Mouse (Mus musculus): Measurements from ENCODE around the gene Sox18.
A peak's percentile ranks its signal among the peaks of the same experiment; 100 is the strongest.

Sox18 gene

GRCm38 (mm10) chr2:181671326-181671725, at the start of gene Sox18:
Sox18 (minus strand) TSS chr2:181671640.
- peak; percentile 25 for DNase-seq (ENCODE audit: low read depth, low spot score)

DNA sequence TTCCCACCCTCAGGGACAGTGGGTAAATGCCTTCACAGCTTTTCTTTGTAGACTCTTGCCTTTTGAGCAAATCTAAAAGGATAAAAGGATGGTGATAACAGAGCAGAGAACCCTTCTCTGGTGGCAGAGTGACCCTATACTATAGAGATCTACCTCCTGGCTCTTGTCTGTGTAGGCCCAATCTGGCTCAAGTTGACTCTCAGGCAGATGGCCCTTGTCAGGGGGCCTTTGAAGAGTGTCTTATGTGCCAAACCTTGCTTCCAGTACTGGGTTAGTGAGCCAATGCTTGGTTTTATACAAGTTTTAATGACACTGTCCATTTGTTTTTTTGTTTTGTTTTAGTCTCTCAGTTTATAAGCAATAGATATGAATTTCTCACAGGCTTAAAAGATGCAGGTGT, 49.8 kb upstream of the Sox18 start:
- DNase-seq (ENCODE audit: low read depth, low spot score) = no peak

DNA sequence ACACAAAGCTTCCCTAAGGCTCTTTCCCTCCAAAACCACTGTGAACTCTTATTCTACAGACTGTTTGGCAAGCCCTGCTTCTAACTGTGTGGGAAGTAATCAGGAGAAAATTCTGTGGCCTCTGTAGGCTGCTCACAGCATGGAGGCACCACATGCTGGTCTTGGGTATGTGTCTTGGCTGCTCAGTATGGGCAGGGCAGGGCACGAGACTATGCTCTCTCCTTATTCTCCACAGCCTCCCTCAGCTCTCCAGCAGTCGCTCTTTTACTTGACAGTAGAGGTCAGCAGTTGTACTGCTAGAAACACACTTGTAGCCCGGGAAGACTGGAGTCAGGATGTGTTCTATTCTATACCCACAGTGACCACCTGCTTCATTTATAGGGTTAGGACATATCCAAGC, 48.6 kb upstream of the Sox18 start:
- DNase-seq (ENCODE audit: low read depth, low spot score) = no peak

DNA sequence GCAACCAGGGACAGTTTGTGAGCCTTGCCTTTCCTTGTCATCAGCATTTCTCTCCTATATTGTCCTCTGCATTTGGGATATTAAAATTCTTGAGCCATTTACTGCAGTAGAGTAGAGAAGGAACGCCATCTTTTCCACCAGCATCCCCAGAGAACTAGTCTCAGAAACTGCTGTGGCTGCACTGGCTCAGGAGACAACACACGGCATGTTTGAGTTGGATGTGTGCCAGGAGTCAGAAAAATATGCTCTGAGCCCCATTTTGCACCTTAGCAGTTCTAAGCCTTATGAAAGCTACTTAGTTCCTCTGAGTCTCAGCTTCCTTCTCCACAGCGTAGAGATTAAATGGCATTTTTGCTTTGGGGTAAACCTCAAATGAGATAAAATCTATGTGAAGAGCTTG, 45.6 kb upstream of the Sox18 start:
- DNase-seq (ENCODE audit: low read depth, low spot score) = no peak

DNA sequence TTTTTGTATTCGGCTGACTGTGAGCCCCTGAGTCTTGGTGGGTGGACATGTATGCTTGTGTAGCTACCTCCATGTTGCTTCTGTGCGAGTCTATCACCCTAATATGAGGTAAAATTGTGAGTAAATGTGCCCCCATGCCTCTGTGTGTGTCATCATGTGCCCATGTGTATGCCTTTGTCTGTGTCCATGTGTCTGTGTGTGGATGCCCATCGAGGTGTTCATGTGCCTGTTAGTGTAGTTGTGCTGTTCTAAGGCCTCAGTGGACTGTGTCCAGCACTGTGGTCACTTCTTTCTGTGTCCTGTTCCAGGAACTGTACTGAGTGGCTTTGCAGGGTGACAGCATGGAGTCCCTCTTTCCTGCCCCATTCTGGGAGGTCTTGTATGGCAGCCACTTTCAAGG, 43.9 kb upstream of the Sox18 start:
- no peak for DNase-seq (ENCODE audit: low read depth, low spot score)

GRCm38 (mm10) chr2:181714903-181715326, 43.5 kb upstream of the Sox18 start, which contains the start of gene Oprl1:
Oprl1 (plus strand) TSS chr2:181715016.
- DNase-seq (ENCODE audit: low read depth, low spot score) = no peak

DNA sequence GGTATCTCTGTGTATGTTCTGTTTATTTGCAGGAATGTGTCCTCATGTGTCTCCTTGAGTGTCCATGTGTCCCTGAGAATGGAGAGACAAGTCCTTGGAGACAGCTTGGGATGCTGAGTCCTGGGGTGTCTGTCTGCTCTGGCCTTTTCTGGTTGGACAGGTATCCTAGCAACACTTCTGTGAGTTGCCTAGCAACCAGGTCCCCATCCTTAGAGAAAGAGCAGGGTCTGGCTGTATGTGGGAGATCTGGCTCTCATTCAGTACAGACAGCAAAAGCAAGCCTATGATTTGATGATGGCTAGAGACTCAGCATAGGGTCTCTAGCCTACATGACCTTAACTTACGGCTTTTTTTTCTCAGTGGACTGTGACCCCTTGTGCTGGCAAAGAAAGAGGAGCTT, 42.3 kb upstream of the Sox18 start:
- no peak for DNase-seq (ENCODE audit: low read depth, low spot score)

GRCm38 (mm10) chr2:181706668-181707067, 35.2 kb upstream of the Sox18 start:
- no peak for DNase-seq (ENCODE audit: low read depth, low spot score)

GRCm38 (mm10) chr2:181698241-181698640, 26.8 kb upstream of the Sox18 start, which contains the start of gene Lkaaear1:
Lkaaear1 (minus strand) TSS chr2:181698442.
- DNase-seq (ENCODE audit: low read depth, low spot score) = no peak

DNA sequence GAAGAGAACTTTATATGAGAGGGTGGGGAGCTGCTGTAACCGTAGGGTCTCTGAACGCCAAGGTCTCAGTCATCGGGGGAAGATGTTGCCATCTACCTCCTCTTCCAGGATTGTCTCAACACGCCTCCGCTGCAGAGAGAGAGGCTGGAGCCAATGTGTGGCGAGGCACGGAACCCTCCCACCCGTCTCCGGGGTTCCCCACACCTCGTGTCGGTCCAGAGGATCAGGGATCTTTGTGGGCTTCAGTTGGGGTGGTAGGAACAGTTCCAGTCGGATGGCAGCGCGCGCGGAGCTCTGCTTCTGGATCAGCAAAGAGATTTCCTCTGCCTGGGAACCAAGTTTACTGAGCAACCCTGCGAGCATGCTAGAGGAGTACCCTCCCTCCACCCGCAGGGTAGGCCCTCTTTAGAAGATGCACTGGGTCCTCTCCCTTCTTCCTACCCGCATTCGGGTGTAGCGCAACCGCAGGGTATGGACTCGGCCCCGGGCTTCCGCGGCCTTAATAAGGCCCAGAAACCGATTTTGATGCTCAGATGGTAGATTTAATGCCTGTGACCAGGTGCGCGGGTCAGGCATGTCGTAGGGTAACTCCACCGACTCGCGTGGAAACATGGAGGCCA, 25.5 kb upstream of the Sox18 start:
- DNase-seq (ENCODE audit: low read depth, low spot score) = no peak

DNA sequence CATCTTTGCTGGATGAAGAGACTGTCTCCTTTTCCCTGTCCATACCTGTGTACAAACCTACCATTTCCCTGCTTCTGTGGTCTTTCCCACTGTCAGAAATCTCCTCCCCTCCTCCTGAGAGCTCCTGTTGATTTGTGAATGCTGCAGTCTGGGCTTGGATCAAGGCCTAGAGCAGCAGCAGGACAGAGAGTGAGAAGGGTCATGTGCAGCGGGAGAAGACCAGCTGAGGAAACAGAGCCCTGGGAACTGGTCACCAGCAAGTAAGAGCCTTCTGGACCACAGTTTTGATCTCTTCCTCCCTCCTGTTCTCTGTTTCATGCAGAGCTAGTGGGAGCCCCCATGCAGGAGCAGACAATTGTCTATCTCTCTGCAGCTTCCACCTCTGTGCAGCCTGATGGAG, 24.3 kb upstream of the Sox18 start:
- no peak for DNase-seq (ENCODE audit: low read depth, low spot score)

GRCm38 (mm10) chr2:181694581-181694980, 23.1 kb upstream of the Sox18 start:
- no peak for DNase-seq (ENCODE audit: low read depth, low spot score)

DNA sequence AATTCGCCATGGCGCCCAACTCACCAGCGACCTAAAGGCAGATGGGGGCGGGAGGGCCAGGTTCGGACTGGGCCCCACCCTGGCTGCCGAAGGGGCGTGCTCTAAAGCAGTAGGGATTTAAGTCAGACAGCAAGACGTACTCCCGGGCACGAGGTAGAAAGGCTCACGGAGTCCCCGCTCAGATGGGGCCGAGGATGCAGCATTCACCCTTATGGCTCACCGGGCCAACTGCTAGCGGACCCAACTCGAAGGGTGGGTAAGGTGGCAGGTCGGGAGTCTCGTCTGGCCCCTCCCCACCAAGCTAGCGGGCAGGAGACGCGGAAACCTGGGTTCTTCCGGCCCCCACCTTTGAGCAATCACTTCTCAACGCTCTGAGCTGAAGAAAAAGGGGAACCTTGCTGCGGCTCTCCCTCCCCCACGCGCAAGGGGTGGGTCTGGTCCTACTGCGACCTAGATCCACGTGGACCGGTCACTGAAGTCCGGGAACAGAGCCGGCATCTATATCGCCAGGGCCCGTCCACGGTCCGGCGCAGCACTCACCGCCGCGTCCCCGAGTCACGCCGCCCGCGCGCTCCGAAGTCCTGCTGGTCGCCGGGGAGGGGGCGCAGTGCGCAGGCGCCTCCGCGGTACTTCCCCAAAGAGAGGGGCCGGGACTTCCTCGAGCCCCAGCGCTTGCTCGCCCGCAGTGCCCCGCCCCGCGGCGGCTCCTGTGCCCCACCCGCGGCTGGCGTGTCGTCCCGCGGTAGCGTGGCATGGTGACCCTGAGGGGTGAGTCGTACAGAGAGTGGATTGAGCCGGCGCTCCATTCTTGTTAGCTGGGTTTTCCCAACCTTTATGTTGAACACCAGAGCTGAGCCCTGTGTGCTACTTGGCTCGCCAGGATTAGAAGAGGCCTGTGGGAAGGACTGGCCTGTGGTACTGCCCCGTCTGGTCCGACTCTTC, 22.2 kb upstream of the Sox18 start, which contains the start of gene Rgs19:
Gene Rgs19, minus strand, starts transcription at position 639 of the 942 bp plus-strand sequence.
- peak; percentile 70 for DNase-seq (ENCODE audit: low read depth, low spot score)

GRCm38 (mm10) chr2:181692304-181692703, 20.9 kb upstream of the Sox18 start:
- no peak for DNase-seq (ENCODE audit: low read depth, low spot score)

GRCm38 (mm10) chr2:181691571-181691970, 20.1 kb upstream of the Sox18 start:
- DNase-seq (ENCODE audit: low read depth, low spot score) = no peak

- DNase-seq (ENCODE audit: low read depth, low spot score) = no peak
These were observed 19.6 kb upstream of the Sox18 start for GRCm38 (mm10) chr2:181691083-181691482.

DNA sequence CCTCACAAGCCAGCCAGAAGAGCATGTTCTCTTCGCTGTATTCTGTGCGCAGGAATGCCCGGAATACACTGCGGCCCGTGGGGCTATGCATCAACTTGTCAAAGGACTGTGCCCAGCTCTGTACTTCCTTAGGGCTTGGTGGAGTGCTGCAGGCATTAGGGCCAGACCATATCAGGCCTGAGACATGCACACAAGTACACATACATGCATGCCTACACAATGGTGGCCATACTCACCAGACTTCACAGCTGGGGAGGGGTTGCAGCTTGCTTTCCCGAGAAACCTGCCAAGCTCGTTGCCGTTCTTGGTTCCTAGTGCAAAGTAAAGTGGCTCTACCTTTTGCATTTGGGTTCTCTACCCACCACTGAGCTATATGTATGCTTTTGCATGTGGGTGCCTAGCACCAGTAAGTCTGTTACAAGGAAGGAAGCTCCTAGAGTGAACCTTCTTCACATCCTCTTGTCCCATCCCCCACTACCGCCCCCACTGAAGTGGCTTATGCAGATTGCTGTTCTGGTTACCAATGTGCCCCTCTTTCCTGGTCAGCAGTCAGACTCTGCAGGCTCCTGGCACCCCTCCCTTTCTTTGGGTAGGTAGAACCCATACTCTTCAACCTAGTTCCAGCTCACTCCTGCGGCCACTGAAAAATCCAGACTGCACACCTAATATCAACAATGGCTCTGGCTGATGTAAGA, 18.2 kb upstream of the Sox18 start:
- DNase-seq (ENCODE audit: low read depth, low spot score) = no peak

DNA sequence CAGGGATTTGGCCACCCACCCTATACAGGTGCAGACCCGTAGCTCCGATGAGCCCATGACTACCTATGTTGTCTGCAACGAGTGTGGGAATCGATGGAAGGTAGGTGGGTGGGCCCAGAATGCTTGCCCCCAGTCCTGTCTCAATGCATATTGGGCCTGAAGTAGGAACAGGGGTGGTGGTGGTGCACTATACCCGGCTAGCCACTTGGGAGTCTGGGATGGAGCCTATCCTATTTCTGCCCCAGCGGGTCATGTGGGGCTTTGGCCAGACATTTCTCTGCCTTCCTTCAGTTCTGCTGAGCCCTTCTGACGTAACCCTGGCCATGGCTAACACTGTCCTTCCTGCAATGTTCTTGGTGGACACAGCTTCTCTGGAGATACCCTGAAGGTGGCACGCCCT, 16.1 kb upstream of the Sox18 start:
- DNase-seq (ENCODE audit: low read depth, low spot score) = no peak

- DNase-seq (ENCODE audit: low read depth, low spot score) = no peak
These were observed 14.2 kb upstream of the Sox18 start for GRCm38 (mm10) chr2:181685686-181686085.

GRCm38 (mm10) chr2:181684713-181685112, 13.3 kb upstream of the Sox18 start:
- no peak for DNase-seq (ENCODE audit: low read depth, low spot score)

- DNase-seq (ENCODE audit: low read depth, low spot score) = no peak
These were observed 11.9 kb upstream of the Sox18 start for GRCm38 (mm10) chr2:181683381-181683780.

DNA sequence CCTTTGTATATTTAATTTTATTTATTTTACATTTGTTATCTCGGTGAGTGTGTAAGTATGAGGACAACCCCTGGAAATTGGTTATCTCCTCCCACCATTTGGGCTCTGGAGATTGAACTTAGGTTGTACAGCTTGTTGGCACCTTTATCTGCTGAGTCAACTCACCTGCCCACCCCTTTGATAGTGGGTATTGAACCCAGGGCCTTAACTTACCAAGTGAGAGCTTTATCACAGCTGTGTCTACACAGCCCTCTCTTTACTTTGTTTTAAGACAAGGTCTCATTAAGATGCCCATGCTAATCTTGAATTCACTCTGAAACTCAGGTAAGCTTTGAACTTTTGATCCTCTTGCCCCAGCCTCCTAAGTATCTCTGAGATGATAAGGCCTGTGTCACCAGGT, 10.5 kb upstream of the Sox18 start:
- DNase-seq (ENCODE audit: low read depth, low spot score) = no peak
